ENCODE assay signal across 9 mouse cellular contexts in the genomic region with DNA sequence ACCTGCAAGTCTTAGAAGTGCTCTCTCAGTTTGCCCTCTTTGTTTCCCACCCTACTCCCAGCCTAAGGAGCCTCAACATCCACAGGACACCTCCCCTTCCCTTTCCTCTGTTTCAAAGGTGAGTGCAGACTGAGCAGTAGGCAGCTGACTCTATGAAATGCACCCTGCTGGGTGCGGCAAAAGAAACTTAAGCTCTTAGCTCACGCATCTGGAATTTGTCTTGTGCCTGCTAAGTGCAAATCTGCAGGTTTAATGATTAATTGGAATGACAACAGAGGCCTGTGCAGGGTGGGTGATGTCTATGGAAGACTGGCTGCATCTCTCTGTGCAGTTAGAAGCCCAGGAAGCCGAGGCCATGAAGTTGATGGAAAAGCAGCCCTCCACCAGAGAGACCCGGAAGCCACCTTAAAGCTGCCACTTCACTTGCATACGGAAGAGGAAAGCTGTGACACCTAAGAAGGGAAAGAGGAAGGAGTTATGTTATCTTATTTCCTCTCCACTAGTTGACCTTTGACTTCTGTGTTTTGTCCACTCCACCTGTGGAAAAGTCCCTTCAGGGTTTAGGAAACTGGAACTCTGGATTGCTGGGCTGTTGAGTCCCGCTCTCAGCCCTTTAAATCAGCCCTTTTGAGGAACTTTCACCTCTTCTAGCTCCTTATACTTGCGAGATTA. TPM values are rescaled to one million over a fixed set of nuclear protein-coding genes. Genes with fewer than 3 reads are reported as not detected.
DNase-seq lines count a peak whose midpoint lies in the region; ATAC-seq and TF ChIP-seq lines count a peak whose summit lies in the region.
"Had no signal": no experiment of that assay in that cellular context is flagged by ENCODE, and none has a peak within 500 bp of the region (broad histone marks: within the 10 kb centered on the region; RNA-seq: fewer than 3 reads in every experiment).

No protein-coding gene starts in this region.

- POLR2A ChIA-PET in Patski (lab: Charles Lee) = interaction anchor here (0.6 to 1.0 kb wide), 2 partner anchors 14 to 178 kb away, joined by 3 to 4 read pairs; no protein-coding TSS in a partner anchor

- WGBS in hindbrain, embryonic 13.5 days = 49% methylated on average over 7 of the region's 7 CpGs
- 43% methylated on average over 7 of the region's 7 CpGs for WGBS in heart, embryonic 12.5 days

- no peak overlapping the region for H3K9ac ChIP-seq in hindbrain, embryonic 13.5 days
- H3K9ac ChIP-seq in heart, embryonic 12.5 days = no peak overlapping the region
- H3K9ac ChIP-seq: heart, embryonic 15.5 days had no signal

- DNase-seq in Patski (ENCODE audit: low read depth, low spot score) = peak; percentile 83
- peak; percentile 30 for DNase-seq in embryo, embryonic 9.5 days (ENCODE audit: extremely low spot score)
- DNase-seq in kidney, postnatal 14 days = peak; percentile 60
- DNase-seq in lung, postnatal 25 days (ENCODE audit: low spot score) = peak; percentile 30
- no peak for DNase-seq in thymus, postnatal 36 days
- no peak for DNase-seq in gastrocnemius, postnatal 10 days

- peak; percentile 89 for ATAC-seq in Patski
- no peak for ATAC-seq in hindbrain, embryonic 13.5 days (ENCODE audit: low FRiP score)
- ATAC-seq in heart, embryonic 12.5 days (ENCODE audit: insufficient number of reproducible peaks, low FRiP score) = no peak

- no peaks in the 10 kb centered on the region; the same call in 1 of the 2 replicates for H3K9me3 ChIP-seq in hindbrain, embryonic 13.5 days
- no peaks in the 10 kb centered on the region for H3K9me3 ChIP-seq in heart, embryonic 12.5 days (replicated peaks)
- H3K9me3 ChIP-seq: heart, embryonic 15.5 days had no signal

- CTCF ChIA-PET in Patski (lab: Charles Lee) = interaction anchor here (1.0 to 1.6 kb wide), 5 partner anchors 11 to 41 kb away, joined by 3 to 6 read pairs (median 3); a partner anchor contains a TSS

- H3K4me1 ChIP-seq in hindbrain, embryonic 13.5 days (replicated peaks) = peaks cover 4% of the 10 kb centered on the region; the same call in 1 of the 2 replicates
- H3K4me1 ChIP-seq in heart, embryonic 12.5 days (replicated peaks) = peaks cover 12% of the 10 kb centered on the region; the same call in 1 of the 2 replicates

- H3K27me3 ChIP-seq in Patski = no peaks in the 10 kb centered on the region
- H3K27me3 ChIP-seq in hindbrain, embryonic 13.5 days = no peaks in the 10 kb centered on the region
- no peaks in the 10 kb centered on the region for H3K27me3 ChIP-seq in heart, embryonic 12.5 days (replicated peaks)
- H3K27me3 ChIP-seq: heart, embryonic 15.5 days had no signal

- no peaks in the 10 kb centered on the region for H3K36me3 ChIP-seq in hindbrain, embryonic 13.5 days
- H3K36me3 ChIP-seq in heart, embryonic 12.5 days = no peaks in the 10 kb centered on the region
- H3K36me3 ChIP-seq: heart, embryonic 15.5 days had no signal

- in situ Hi-C loops in Patski (cut with MboI; ENCODE audit: low pct_unique_long_range_greater_than_20kb) = no loop called here

- no peak overlapping the region for H3K27ac ChIP-seq in hindbrain, embryonic 13.5 days
- H3K27ac ChIP-seq in heart, embryonic 12.5 days (ENCODE audit: poor library complexity, severe bottlenecking) = no peak overlapping the region
- H3K27ac ChIP-seq: heart, embryonic 15.5 days had no signal

- TF ChIP-seq CTCF in Patski (IDR thresholded peaks at IDR 0.05) = no peak

- H3K4me2 ChIP-seq in hindbrain, embryonic 13.5 days = no peak overlapping the region
- no peak overlapping the region for H3K4me2 ChIP-seq in heart, embryonic 12.5 days
- H3K4me2 ChIP-seq: heart, embryonic 15.5 days had no signal

- no peak overlapping the region for H3K4me3 ChIP-seq in hindbrain, embryonic 13.5 days
- no peak overlapping the region for H3K4me3 ChIP-seq in heart, embryonic 12.5 days
- H3K4me3 ChIP-seq: heart, embryonic 15.5 days had no signal

RNA-seq across cellular contexts. Expression of a gene that starts 41.0 kb away (rescaled TPM):
- 45.0 TPM for polyA plus RNA-seq in Patski (2021)
- polyA plus RNA-seq in hindbrain, embryonic 13.5 days (2015; fragmentation: Nextera tagmentation; extraction: Ambion mirVana) = 20.2 and 20.9 TPM in 2 replicates
- 14.1 and 15.5 TPM in 2 replicates for polyA plus RNA-seq in heart, embryonic 12.5 days (2016; fragmentation: Nextera tagmentation; extraction: Ambion mirVana)
- 10 to 100 TPM; 43.4 to 44.8 TPM for total RNA-seq in gastrocnemius, postnatal 10 days (2021)

Comparison
In these comparisons a context has a peak if more than half of its experiments do, and no peak if none do; other contexts are left out.
1. DNase-seq: peak in Patski (single experiment), embryo, embryonic 9.5 days (single experiment), kidney, postnatal 14 days (single experiment) and lung, postnatal 25 days (single experiment); none in thymus, postnatal 36 days (0 of 2) and gastrocnemius, postnatal 10 days (single experiment).